Mouse (Mus musculus) c-Kit-positive CD71-positive TER-119-negative erythroid progenitor cells, embryonic 14.5 days (primary cell): ENCODE measurements around the gene Apobec4.

Experiments
- DNase-seq: peaks from one replicate; pipeline ENCODE4 v3.0.0-alpha.2; 2013; ENCODE audit warnings: low read depth

Gene Apobec4

DNA sequence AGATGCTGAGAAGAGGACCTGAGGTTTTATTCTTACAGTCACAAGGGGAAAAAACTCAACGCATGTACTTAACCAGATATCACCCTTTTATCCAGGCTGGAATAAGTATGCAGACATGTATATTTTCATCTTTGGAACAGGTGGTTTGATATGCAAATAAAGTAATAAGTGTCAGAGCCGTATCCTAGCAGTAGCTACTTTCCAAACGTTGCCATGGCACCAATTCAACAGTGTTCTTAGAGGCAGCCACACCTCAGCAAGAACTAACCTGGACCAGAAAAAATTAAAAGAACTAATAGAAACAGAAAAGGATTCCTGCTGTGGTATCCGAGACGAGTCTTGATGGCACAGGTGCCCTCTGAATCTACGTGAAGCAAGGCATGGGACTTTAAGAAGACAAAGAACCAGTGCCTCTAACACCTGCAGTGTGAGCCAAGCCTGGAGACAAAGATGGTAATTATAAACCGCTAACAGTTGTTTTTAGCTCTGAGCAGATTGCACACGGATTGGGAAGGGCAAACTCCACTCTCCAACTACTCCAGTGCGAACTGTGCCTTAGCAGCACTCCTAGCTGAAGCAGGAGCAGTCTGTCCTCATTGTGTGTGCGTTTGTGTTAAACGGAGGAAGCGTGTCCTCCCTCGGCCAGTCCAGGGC is at the start of gene Apobec4:
Gene Apobec4 (plus strand): TSS at position 240 of the 654 bp plus-strand sequence.
- no peak for DNase-seq

DNA sequence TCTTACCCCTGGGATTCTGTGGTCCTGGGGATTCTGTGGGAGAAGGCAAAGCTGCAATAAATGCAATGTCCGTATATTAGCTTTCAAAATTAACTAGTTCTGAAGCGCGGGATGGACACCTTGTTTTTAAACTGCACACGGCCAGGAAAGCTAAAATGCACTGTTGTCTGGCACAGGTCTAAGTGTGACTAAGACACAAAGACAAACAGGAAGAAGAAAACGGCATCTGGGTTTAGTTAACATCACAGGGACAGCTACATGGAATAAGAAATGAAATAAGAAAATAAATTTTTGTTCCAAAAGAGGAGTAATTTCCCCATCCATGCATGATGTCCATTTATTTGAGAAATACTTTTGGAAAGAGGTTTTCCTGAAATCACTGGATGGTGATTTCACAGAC is 49.3 kb upstream of the Apobec4 start:
- DNase-seq = no peak

DNA sequence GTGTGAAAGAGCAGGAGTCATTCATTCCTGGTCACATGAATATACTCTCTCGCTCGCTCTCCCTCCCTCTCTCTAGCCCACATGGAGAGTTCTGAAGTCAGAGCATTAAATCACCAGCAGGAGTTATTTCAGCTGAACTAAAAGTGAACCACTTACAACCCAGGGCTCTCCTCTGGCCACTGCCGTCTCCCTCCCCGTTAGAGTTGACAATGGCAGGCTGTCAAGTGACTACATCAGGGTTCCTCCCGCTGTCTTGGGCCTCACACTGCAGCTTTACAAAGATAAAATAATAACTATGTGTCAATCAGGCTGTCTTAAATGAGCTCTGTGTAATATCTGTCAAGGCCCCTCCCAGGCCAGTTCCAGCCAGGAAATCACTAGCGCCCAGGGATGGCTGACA is 47.4 kb upstream of the Apobec4 start:
- DNase-seq = no peak

DNA sequence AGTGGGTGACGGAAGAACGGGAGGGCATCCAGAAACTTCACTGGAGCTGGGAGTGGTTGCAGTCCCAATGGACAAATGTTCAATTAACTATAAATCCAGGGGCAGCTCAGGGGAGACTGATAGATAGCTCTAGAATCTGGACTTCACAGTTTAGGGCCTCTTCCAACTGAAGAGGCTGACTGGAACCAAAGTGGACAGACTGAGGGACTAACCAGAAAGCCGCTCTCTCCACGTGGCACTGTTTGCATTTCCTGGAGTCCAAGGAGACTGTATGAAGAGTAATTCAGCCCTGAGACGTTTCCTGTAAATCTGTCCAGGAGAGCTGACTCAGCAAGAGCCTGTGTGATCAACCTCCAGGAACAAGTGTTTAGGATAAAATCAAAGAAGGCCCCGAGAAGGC is 46.4 kb upstream of the Apobec4 start:
- DNase-seq = no peak

DNA sequence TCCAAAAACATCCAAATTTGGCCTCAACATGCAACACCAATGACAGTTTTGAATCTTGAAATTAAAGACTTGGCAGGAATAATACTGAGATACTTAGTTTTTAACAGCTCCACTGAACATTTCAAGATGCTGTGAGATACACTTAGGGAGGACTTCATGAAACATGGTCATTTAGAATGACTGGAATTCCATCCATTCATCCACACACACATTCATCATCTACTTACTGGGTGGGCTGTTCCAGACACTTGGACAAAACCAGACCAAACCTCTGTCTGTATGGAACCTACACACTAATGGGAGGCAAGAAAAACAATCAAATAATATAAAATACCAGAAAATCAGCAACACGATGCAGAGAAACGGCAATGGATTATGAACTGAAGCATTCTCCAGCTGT is 42.8 kb upstream of the Apobec4 start:
- DNase-seq = no peak

DNA sequence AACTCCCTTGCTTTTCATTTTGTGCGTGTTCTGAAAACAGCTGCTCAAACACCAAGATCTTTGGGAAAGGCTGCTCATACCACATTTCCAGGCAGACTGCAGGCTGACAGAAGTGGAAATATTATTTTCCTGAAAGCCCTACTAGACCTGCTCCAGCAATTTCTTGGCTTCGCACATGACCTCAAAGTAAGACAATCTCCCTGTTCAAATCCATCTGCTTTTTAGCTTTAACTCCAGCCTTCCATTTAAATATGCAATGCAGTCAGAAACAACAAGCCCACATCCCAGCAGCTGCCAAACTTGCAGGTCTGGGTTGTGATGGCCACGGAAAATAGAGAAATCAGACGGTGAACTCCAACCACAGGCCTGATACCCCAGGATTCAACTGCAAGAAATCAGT is 39.3 kb upstream of the Apobec4 start:
- no peak for DNase-seq

DNA sequence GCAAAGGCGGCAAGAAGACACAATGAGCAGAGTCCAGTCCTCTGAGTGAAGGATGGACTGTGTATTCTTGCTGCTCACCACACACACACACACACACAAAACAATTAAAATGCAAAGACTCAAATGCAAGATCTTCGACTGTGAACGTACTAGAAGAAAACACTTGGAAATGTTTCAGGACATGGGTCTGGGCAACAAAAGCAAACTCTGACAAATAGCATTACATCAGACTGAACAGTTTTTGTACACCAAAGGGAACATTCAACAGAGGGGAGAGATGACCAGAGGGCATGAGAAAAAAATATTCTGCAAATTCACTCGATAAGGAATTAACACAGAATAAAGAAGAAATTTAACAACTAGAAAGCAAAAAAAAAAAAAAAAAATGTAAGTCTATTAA is 36.4 kb upstream of the Apobec4 start:
- DNase-seq = no peak

DNA sequence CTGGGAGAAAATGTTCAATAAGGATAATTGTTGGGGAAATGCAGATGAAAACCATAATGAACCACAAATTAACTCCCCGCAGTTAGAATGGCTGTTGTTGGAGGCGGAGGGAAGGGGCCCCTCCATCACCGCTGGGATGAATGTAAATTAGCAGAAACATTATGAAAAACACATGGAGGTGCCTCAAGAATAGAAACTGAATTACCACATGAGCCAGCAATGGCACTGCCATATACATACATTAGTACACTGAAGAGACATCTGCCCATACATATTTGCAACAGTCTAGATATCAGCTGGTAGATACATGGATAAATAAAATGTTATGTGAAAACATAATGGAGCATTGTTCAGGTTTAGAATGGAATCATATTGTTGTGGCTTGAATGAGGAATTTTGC is 35.9 kb upstream of the Apobec4 start:
- no peak for DNase-seq

DNA sequence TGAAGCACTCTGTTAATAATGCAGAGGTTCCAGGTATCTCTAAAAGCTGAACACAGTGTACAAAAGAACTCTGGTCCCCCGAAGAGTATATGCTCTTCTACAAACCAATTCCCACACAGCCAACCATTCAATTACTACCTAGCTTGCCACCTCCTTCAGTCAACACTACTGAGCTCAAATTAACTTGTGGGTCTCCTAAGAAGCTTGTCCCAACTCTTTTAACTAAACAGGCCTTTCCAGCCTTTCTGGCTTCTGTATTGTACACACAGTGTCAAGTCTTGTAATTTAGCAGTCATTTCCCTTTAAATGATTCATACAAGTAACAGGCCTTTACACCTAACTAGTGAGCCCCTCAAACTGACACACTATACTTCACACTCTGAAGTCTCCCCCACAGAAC is 33.0 kb upstream of the Apobec4 start:
- DNase-seq = no peak

DNA sequence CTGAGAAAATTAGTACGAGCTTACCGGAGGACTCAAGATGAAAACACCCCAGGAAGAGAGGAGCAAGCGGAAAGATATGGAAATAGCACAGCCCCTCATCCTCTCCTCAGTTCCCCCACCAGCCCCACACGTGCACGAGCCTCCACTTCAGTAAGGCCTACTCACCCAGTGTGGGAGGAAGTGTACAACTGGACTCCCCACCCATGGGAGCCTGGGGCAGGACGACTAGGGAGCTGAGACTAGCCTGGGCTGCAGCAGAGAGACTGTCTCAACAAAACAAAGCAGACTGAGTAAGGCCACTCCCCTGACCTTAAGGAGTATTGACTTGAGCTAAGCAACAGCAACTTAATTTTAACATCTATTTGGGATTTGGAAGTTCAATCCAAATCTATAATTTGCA is 32.2 kb upstream of the Apobec4 start:
- no peak for DNase-seq

DNA sequence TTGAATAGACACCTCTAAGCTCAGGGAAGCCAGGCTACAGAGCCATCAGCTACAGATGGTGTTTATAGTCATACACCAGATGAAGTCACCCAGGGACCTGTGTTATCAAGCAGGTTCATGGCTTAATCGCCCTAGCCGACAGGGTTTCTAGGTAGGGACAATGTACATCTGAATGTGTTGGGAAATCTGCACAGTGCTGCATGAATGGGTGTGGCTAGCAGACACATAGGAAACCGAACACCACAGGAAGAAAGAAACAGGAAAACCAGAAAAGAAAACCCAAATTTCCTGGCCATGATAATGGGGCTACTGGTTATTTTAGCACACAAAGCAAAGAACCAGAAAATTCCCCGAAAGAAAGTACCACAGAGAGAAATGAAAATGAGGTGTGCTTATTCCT is 29.4 kb upstream of the Apobec4 start:
- no peak for DNase-seq

DNA sequence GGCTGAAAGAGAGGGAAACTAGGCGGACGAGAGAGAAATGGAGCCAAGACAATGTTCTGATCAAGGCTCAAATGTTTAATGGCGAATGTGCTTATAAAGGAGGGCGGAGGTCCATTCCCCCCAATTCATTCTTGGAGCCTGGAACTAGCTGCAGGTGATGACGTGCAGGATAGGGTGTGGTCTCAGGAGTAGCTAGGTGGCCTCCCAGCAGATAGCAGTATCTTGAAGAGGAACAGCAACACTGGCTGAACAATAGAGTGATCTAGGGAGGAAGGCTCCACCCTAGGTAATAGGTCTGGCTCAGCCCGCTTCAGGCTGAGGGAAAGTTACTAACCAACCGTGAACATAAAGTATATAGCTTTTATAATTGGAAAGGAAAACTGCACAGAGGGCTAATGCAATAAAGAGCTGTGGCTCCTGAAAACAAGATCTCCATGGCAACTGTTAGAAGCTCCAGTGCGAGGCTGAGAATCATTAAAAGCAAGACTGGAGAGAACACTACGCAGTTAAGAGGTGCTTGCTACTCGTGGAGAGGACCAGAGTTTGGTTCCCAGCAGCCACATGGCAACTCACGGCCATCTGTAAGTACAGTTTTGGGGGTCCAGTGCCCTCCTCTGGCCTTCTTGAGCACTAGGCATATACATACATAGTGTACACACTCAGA is 28.7 kb upstream of the Apobec4 start:
- DNase-seq = no peak

DNA sequence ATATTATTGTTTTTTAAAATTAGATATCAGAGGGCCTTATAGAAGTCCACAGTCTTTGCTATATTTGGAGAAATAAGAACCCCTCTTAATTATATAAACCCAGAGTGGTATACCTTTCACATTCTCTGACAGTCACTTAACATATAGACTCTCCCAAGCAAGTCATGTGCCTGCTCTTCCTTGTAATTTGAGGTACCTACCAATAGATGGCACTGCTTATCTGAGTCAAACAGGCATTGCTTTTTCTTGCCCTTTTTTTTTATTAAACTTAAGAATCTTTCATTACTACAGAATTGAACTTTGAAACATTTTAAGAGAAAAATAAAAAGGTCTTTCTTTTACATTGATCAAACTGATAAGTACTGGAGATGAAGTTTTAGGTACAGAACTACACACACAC is 26.1 kb upstream of the Apobec4 start:
- DNase-seq = peak; percentile 38

DNA sequence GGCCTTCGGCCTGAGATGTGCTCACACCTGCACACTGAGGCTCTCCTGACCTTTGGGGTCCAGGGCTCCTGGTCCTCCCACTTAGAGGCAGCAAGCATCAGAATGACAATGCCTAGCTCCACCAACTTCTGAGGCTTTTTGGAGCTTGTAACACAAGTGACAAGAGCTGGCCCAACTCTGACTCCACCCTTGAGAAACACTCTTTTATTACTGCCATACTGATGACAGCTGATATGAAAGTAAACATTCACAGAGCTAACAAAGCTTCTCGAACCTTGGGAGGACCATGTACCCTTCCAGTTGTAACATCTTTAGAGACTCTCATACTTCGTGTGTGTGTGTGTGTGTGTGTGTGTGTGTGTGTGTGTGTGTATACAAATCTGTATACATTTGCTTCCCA is 24.3 kb upstream of the Apobec4 start:
- DNase-seq = no peak

DNA sequence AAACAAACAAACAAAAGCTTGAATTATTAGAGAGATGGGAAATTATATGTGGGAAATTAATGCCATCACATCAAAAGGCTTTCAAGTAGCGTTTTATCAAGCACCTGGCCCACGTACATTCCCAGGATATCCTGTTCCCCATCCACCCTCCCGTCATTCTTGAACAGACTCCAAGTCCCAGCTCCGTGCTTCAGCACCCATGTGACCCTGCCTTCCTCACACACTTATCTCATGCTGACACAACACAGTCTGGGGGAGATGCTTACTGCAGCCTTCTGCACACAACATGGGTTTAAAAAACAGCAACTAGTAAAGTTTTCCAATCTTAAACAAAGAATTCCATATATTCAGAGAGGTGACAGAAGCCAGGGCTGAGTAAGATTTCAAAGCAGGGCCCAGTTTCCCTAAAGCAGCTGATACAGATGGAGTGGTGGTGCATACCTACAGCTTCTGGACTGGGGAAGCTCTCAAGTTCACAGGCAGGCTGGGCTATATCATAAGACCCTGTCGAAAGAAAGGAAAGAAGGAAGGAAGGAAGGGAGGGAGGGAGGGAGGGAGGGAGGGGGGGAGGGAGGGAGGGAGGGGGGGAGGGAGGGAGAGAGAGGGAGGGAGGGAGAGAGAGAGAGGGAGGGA is 22.6 kb upstream of the Apobec4 start:
- DNase-seq = no peak

DNA sequence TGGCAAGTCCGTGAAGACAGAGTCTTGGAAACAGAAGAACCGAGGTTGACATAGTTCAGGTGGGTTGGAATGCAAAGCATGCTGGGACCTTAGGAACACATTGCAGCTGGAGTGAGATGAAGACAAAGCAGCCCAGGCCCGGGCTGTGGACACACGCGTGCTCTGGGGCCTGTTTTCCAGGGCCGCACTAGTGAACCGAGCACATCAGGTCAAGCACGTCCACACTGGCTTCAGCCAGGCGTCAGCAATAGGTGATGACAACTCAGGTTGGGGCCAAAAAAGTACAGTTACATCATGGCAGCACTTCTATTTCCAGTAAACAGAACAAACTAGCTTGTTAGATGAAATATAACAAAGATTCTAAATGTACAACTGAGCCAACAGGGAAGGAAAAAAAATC is 11.6 kb upstream of the Apobec4 start:
- DNase-seq = no peak

DNA sequence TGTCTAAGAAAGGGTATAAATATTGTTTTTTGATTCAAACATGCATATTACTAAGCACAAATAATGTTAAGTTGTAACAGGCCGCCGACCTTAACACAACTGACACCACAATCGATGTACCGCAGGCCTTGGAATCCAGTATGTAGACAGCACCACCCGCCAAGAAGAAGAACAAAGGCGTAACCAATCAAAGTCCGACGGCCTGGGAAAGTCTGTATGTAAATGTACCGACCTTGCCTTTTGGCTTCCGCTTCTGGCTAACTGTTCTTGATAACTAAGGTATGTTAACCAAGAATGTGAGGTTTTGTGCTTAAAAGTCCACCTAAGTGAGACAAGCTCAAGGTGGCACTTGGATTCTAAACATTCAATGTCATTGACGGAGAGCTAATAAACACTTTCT is 11.0 kb upstream of the Apobec4 start:
- DNase-seq = no peak

DNA sequence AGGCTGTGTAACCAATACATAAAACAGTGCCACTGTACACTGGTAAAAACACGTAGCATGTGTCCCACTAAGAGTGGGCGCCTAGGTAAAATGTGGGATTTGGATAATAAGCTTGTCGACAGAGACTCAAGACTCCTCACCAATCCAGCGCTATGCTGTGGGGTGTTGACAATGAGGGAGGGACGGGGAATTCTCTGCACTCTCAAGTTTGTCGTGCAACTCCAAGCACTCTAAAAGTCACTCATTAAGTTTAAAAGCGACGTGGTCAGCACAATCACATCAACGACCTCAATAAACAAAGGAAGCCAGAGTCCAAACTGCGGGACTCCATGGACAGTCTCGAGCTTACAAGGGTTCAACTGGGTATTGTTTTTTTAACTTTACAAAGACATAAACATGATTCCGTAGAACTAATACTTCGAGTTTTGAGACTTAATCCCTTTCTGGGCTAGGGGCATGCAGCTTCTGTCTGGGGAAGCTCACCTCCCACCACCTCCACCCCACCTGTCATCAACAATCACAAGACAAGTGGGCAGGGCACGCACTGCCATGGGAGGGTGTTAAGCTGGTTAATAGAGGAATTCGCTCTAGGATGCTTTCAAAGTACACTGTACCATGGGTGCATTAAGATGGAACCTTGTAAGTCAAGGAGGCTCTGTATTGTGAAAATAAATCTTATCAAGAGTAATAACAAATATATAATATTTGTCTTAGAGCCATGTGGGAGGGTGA is 7.1 kb upstream of the Apobec4 start:
- no peak for DNase-seq

DNA sequence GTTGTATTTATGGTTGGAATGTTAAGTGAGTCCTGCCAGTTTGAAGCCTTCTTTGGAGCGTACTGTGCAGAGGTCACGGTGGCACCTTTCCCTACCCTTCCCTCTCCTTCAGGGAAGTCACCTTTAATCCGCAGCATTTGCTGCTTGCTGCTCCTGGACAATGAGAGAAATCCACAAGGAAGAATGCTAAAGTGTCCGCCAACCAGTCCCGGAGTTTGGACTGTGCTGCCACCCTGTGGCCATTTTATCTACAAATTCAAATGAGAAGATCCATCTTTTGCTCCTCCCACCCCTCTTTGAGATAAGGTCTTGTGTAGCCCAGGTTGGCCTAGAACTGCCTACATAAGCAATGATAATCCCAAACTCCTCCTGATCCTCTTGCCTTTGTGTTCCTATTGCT is 3.9 kb upstream of the Apobec4 start:
- peak; percentile 40 for DNase-seq

DNA sequence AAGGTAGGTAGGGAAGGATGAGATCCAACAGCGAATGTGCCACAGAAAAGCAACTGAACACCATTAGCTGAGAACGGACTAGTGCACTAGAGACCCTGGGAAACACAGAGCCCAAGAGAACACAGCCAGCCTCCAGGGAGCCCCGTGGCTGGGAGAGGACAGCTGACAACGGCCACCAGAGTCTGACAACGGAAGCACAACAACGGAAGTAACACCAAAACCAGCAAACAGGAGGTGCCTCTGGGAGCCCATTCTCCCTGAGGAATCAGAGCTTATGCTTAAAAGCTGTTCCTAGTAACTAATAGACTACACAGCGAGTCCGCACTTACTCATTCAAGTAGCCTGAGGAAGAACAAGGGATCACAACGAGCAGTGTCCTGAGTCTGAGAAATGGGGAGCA is 1.1 kb upstream of the Apobec4 start:
- DNase-seq = no peak

DNA sequence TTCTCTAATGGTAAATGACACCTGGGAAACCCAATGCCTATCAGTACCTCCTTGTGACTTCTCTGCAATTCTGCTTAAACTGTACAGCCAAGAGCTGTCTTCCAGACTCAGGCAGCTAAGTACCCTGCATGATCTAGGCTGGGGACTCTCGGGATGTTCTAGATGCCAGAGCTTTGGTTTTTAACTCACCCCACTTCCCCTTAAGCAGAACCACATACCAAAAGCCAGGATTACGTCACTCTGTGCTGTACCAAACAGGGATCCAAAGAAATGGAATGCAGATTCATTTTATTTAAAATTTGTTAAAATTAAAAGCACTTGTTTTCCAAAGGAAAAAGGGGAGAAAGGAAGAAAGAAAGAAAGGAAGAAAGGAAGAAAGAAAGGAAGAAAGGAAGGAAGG is 11.4 kb downstream of the Apobec4 start:
- DNase-seq = no peak

DNA sequence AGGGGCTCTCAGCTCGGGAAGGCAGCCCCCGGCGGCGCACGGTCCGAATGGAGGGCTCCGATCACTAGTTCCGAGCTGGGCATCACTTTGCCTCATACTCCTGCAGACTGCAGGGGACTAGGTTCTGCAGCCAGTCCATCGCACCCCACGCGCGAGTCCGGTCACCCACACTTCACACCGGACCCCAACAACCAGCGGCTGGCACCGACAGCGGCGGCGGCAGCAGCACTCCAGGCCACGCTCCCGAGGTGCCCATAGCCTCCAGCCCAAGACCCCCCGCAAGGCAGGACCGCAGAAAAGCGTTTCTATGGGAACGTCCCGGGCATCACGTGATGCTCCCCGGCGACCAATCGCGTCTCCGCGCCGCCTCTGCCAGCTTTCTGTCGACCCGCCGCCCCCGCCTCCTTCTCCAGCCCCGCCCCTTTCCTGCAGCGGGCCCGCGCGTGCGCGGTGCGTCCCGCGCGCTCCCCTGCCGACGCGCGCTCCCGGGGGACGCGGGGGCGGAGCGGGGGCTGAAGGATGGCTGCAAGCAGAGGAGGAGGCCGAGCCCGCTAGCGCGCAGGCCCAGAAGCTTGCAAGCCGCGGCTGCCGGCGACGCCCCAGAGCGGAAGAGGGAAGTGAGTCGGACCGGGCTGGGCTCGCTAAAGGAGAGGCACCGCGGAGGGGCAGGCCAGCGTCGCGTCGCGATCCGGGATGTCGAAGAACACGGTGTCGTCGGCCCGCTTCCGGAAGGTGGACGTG is 15.9 kb downstream of the Apobec4 start, which contains the start of the genes Rgl1 and Arpc5:
Gene Rgl1 (minus strand): TSS at position 320 of the 741 bp plus-strand sequence.
Gene Arpc5 (plus strand): TSS at position 511 of the 741 bp plus-strand sequence.
- peak; percentile 84 for DNase-seq
